Mouse (Mus musculus) MEL (cell line): ENCODE results near the gene Fam181b. TPM values are rescaled to one million over a fixed set of nuclear protein-coding genes. Genes with fewer than 3 reads are reported as not detected.

Experiments used
- DNase-seq: peaks from one replicate; pipeline ENCODE4 v3.0.0; 2011; ENCODE audit warnings: low read depth, low spot score
- H3K27ac ChIP-seq: 2 replicates; pipeline ENCODE4 v1.5.1; 2012; ENCODE audit warnings: low read depth, mild to moderate bottlenecking, control low read depth, low read length, moderate library complexity; ENCODE audit not compliant: control insufficient read depth
- H3K27me3 ChIP-seq, 2 experiments: fragments of 150-350 bp in 1 of 2; sonication (generic) in 1 of 2; 2 replicates each; pipeline ENCODE4 v1.6.1; 2012; ENCODE audit warnings: low read length in 2 of 2, mild to moderate bottlenecking in 2 of 2, improper control_type of control experiment in 1 of 2, moderate library complexity in 1 of 2; ENCODE audit not compliant: insufficient read depth in 2 of 2, control insufficient read depth in 1 of 2
- H3K36me3 ChIP-seq, 2 experiments: 2 replicates each; pipeline ENCODE4 v1.6.1; 2012 to 2014; ENCODE audit warnings: low read length in 2 of 2, improper control_type of control experiment in 1 of 2, inconsistent platforms in 1 of 2, mild to moderate bottlenecking in 1 of 2; ENCODE audit not compliant: insufficient read depth in 2 of 2, control insufficient read depth in 1 of 2
- H3K4me1 ChIP-seq, 2 experiments: fragments of 150-350 bp in 1 of 2; sonication (generic) in 1 of 2; 2 replicates each; pipeline ENCODE4 v1.6.1; 2012; ENCODE audit warnings: low read length in 2 of 2, improper control_type of control experiment in 1 of 2, mild to moderate bottlenecking in 1 of 2; ENCODE audit not compliant: insufficient read depth in 2 of 2, control insufficient read depth in 1 of 2
- H3K4me3 ChIP-seq, 2 experiments: fragments of 150-350 bp in 1 of 2; sonication (generic) in 1 of 2; 2 replicates each; pipeline ENCODE4 v1.5.1; 2012; ENCODE audit warnings: low read depth in 2 of 2, low read length in 2 of 2, mild to moderate bottlenecking in 2 of 2, moderate library complexity in 2 of 2, control low read depth in 1 of 2, improper control_type of control experiment in 1 of 2; ENCODE audit not compliant: control insufficient read depth in 1 of 2, insufficient read depth in 1 of 2
- H3K79me2 ChIP-seq: 2 replicates; pipeline ENCODE4 v1.6.1; 2012; ENCODE audit warnings: mild to moderate bottlenecking, low read length, moderate library complexity; ENCODE audit not compliant: control insufficient read depth, poor library complexity, insufficient read depth
- H3K9ac ChIP-seq: 2 replicates; pipeline ENCODE4 v1.6.1; 2012; ENCODE audit warnings: low read depth, mild to moderate bottlenecking, control low read depth, low read length, moderate library complexity; ENCODE audit not compliant: control insufficient read depth, poor library complexity, severe bottlenecking
- H3K9me3 ChIP-seq: fragments of 150-350 bp; sonication (generic); replicated peaks from 2 replicates; pipeline ENCODE4 v1.6.1; 2012; ENCODE audit warnings: mild to moderate bottlenecking, low read length, improper control_type of control experiment, moderate library complexity; ENCODE audit not compliant: insufficient read depth
- CTCF ChIP-seq, 3 experiments: IDR thresholded peaks in 2 of 3; conservative IDR thresholded peaks in 1 of 3; 2 replicates each; pipeline ENCODE4 v1.5.1; 2011 to 2012; ENCODE audit warnings: low read length in 3 of 3, low read depth in 2 of 3, mild to moderate bottlenecking in 2 of 3, improper control_type of control experiment in 1 of 3, inconsistent platforms in 1 of 3, mixed read lengths in 1 of 3, moderate library complexity in 1 of 3; ENCODE audit not compliant: control insufficient read depth in 1 of 3, insufficient read depth in 1 of 3, poor library complexity in 1 of 3, severe bottlenecking in 1 of 3
- KAT2A ChIP-seq: conservative IDR thresholded peaks from 2 replicates; pipeline ENCODE4 v1.6.1; 2012; ENCODE audit warnings: low read depth, low read length, improper control_type of control experiment, inconsistent platforms
- MAX ChIP-seq: IDR thresholded peaks from 2 replicates; pipeline ENCODE4 v1.6.1; 2011; ENCODE audit warnings: low read length, improper control_type of control experiment
- POLR2AphosphoS2 ChIP-seq: IDR thresholded peaks from 2 replicates; pipeline ENCODE4 v1.6.1; 2011; ENCODE audit warnings: low read length, improper control_type of control experiment
- polyA plus RNA-seq, 2 experiments: library from polyadenylated mRNA; stranded (reverse) in 1 of 2; unstranded in 1 of 2; fragments of >175 nt in 1 of 2; fragments of >200 nt in 1 of 2; gene quantifications; 2 replicates each; pipeline versions ENCODE4 v1.2.1 to v1.2.4; 2012; ENCODE audit warnings: low replicate concordance in 2 of 2, low read depth in 1 of 2; ENCODE audit not compliant: insufficient read length in 2 of 2, insufficient read depth in 1 of 2, missing spikeins in 1 of 2
- total RNA-seq: library from RNA; depleted of rRNA; stranded (reverse); fragments of 300-350 nt; gene quantifications from 2 replicates; pipeline ENCODE4 v1.2.3, GENCODE M21; 2012; rRNA removed

The Fam181b gene
- total and polyA plus RNA-seq, 3 experiments = not detected

DNA sequence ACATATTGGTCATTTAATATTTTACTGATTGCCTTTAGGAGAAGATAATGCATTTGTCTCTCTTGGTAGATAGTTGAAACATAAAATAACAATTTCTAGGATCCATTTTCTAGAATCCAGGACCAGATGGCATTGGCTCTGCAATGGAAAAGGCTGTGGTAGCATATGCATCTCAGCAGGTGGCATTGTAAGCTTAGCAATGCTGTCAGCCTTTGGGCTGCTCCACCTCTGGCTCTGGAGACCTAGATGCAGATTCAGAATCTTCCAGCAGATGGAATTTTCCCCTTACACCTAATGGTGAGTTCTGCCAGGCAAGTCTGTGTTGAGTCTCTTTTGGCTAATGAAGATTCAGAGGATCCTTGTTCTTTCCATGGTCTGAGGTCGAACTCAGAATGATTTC, 44.3 kb downstream of the Fam181b start:
- no peaks in the 10 kb centered on the region for H3K79me2 ChIP-seq
- H3K9ac ChIP-seq = no peak overlapping the region
- H3K9me3 ChIP-seq = no peaks in the 10 kb centered on the region
- H3K4me3 ChIP-seq = no peak overlapping the region
- no peaks in the 10 kb centered on the region for H3K27me3 ChIP-seq
- no peak for DNase-seq
- no peaks in the 10 kb centered on the region for H3K4me1 ChIP-seq
- TF ChIP-seq KAT2A (no peak), POLR2AphosphoS2 (no peak), CTCF (IDR thresholded peaks at IDR 0.05 in 2 of 3, conservative IDR thresholded peaks at IDR 0.05 in 1 of 3; ENCODE audit: control insufficient read depth in 1 of 3, insufficient read depth in 1 of 3, low read depth in 2 of 3, low read length in 3 of 3, poor library complexity in 1 of 3, severe bottlenecking in 1 of 3) (no peak), MAX (no peak)
- TF ChIP-seq, all 39 proteins: peak for 0
- H3K36me3 ChIP-seq = no peaks in the 10 kb centered on the region
- H3K27ac ChIP-seq = no peak overlapping the region

Other genes starting within 250 kb of the Fam181b start
- gene Ddias, start 205.6 kb upstream of the Fam181b start, total RNA-seq = 17.8 and 23.5 TPM in 2 replicates
- 10 to 100 TPM in 1 of 2 experiments, not detected in 1; 19.9 TPM for gene Ddias, start 205.6 kb upstream of the Fam181b start, polyA plus RNA-seq
- gene Prcp, start 205.4 kb upstream of the Fam181b start, total RNA-seq = 41.6 and 48.4 TPM in 2 replicates
- 10 to 100 TPM in 1 of 2 experiments, not detected in 1; 40.3 TPM for gene Prcp, start 205.4 kb upstream of the Fam181b start, polyA plus RNA-seq